Mouse (Mus musculus) megakaryocyte, embryonic 14.5 days (primary cell): ENCODE data around the gene Il10ra.

Source experiments
- FLI1 ChIP-seq: IDR thresholded peaks from 2 replicates; pipeline ENCODE4 v1.6.1; 2012; ENCODE audit warnings: low read length, inconsistent platforms, mixed read lengths
- GATA1 ChIP-seq: IDR thresholded peaks from 3 replicates; pipeline ENCODE4 v1.6.1; 2012; ENCODE audit warnings: mixed read lengths, low read length, inconsistent platforms, borderline replicate concordance

GRCm38 (mm10) chr9:45246060-45246459 lies 22.9 kb downstream of the Il10ra start:
- TF ChIP-seq GATA1 (no peak), FLI1 (no peak)
